Mouse (Mus musculus) liver, adult 2 months (tissue): Measurements from ENCODE around the gene Slc5a5.

Experiments used
- CTCF ChIP-seq: fragments of 200-500 bp; IDR thresholded peaks from 2 replicates; pipeline ENCODE4 v1.5.1; 2011; ENCODE audit warnings: low read depth, low read length, control low read depth
- POLR2A ChIP-seq: fragments of 200-500 bp; IDR thresholded peaks from 2 replicates; pipeline ENCODE4 v1.6.1; 2011; ENCODE audit warnings: low read length, control low read depth; ENCODE audit not compliant: insufficient read depth; ENCODE audit errors: extremely low read depth

DNA sequence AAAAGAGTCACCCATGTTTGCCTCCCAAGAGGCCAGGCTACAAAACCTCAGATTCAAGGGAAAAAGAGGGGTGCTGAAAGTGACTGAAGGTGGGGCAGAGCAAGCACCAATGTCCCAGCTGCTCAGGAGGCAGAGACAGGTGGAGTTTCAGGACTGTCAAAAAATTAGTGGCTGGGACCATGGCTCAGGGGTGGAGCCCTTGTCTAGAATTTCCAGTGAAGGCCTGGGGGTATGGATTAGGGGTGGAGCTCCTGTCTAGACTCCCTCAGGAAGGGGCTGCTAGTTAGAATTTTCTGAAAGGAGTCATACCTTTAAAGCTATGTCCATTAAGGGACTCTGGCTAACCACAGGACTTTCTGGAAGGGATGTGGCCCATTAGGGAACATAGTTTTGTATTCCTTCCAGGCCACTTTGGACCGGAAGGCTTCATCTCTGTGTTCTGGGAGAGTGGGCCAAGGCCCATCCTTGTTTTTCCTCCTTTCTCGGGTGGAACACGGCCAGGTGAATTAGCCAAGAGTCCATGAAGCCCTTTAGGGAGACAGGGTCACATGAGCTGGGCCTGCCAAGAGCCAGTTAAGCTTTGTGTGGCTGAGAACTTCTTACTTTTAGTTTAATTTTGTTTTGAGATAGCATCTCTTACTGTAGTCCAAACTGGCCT is 43.1 kb downstream of the Slc5a5 start:
- TF ChIP-seq POLR2A (no peak), CTCF (no peak)
